Mouse (Mus musculus): ENCODE measurements around the gene Gpsm3. TPM values are rescaled to one million over a fixed set of nuclear protein-coding genes. Genes with fewer than 3 reads are reported as not detected.
A peak's percentile ranks its signal among the peaks of the same experiment; 100 is the strongest.

The Gpsm3 gene
- polyA plus RNA-seq, 1 experiment from 2014 or later: 8.5 TPM

DNA sequence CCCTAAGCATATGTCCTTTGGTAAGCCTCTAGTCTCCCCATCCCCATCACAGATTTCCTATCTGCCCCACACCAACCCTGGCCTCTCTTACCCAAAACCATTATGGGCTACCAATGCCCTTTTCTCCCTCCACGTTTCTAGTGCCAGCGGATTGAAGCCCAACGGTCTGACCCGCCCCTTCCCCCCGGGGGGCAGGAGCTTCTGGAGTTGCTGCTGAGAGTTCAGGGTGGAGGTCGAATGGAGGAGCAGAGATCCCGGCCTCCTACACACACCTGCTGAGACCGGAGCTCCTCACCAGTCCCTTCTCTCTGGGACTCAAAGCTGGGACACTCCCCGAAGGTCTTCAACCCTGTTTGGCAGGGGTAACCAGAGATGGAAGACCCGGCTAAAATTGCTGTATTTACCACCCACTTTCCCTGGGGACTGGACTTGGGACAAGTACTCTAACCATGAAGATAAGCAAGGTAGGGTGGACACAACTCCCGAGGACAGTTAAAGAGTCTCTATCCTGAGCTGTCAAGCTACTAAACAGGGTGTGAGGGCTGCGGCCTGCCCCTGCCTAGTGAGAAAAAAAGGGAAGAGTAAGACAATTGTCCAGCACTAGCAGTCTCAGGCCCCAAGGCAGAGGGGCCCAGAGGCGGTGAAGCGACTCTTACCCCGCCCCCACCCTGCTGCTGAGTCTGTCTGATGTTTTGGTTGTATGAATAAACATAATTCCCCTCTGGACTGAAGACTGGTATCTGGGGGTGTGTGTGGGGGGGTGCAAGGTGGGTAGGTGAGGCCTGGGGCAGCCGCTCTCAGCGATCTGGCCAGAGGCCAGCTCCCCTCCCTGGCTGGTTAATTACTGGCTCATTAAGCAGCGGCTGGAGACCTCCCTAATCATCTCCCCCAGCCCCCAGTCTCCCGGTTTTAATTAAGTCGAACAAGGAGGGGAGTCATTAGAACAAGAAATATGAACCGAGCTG, 1.7 kb downstream of the Gpsm3 start, which contains the start of gene Pbx2:
Gene Pbx2 (plus strand): TSS at position 238 of the 965 bp plus-strand sequence.
- peaks cover 75% of the 10 kb centered on the region for H3K4me1 ChIP-seq
- 4% methylated on average over 21 of the region's 21 CpGs for WGBS

DNA sequence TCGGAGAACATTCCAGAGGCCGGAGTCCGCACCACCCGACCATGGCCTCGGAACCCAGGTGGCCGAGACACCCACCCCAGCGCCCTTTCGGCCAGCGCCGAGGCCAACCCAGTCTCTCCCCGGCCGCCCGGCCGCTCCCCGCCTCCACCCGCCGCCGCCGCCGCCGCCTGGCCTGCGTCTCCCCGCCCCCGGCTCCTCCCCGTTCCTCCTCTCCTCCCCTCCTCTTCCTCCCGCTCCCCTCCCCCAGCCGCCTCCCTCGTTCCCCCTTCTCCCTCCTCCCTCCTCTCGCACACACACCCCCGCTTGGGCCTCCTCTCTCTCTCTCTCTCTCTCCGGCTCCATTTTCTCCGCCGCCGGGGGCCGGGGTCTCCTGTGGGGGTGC, 2.4 kb downstream of the Gpsm3 start:
- peaks cover 74% of the 10 kb centered on the region for H3K4me1 ChIP-seq
- peak overlapping the region; percentile 78 for H3K4me3 ChIP-seq (replicated peaks)
- H3K4me2 ChIP-seq (replicated peaks): peak overlapping the region; percentile 78
- H3K27me3 ChIP-seq: no peaks in the 10 kb centered on the region
- 0% methylated on average over 33 of the region's 35 CpGs for WGBS
- H3K9me3 ChIP-seq (replicated peaks): no peaks in the 10 kb centered on the region
- peak; percentile 49 for ATAC-seq (ENCODE audit: insufficient number of reproducible peaks, low FRiP score, low TSS enrichment, low read depth)
- H3K27ac ChIP-seq (replicated peaks): peak overlapping the region; percentile 98
- peak overlapping the region; percentile 93 for H3K9ac ChIP-seq
- H3K36me3 ChIP-seq: peaks cover 20% of the 10 kb centered on the region

More for the DNA sequence above, 1.7 kb downstream of the Gpsm3 start, which contains the start of gene Pbx2:
- Histone ChIP-seq H3K9me3 (replicated peaks) (no peaks in the 10 kb centered on the region), H3K9ac (peak within 1 kb of the TSS; percentile 93), H3K27ac (replicated peaks) (peak within 1 kb of the TSS; percentile 98), H3K36me3 (peaks cover 20% of the 10 kb centered on the region), H3K4me3 (replicated peaks) (peak within 1 kb of the TSS; percentile 78), H3K27me3 (no peaks in the 10 kb centered on the region), H3K4me2 (replicated peaks) (peak within 1 kb of the TSS; percentile 78)
- ATAC-seq (ENCODE audit: insufficient number of reproducible peaks, low FRiP score, low TSS enrichment, low read depth): no peak

DNA sequence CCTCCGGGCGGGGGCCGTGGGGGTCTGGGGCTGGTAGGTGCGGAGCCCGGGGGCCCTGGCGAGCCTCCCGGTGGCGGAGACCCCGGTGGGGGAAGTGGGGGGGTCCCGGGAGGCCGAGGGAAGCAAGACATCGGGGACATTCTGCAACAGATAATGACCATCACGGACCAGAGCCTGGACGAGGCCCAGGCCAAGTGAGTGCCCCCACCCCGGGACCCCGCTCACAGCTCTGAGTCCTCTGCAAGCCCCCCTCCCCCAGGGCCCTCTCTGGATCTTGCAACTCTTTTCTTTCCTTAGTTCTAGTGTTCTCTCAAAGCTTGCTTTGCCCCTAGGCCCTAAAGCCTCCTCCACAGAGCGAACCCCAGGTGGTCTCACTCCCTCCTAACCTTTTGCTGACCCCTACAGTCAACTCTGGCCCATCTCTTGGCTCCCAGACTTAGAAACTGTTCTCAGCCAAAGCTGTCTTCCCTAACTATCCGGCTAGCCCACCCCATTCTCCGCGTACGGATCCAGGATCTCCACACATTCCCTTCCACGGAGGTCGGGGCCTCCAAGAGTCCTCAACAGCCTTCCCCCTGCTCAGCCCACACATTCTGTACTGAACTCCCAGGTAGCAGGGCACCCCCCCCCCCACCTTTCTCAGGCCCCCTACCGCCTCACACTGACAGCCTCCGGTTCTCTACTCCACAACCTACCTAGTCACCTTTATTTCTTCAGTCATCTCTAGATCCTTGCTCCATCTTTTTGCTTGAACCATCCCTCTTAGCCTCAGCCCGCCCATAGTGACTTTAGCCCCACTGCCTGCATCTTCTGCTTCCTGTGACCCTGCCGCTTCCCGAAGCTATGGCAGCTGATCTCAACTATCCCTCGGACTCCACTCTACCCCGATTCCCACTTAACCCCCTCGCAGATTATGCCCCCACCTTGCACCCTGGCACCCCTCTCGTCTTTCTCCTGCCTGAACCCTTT, 3.3 kb downstream of the Gpsm3 start:
- Histone ChIP-seq H3K9me3 (replicated peaks) (no peaks in the 10 kb centered on the region), H3K9ac (peak overlapping the region; percentile 93), H3K27ac (replicated peaks) (peak overlapping the region; percentile 98), H3K4me2 (replicated peaks) (peak overlapping the region; percentile 78), H3K36me3 (peaks cover 20% of the 10 kb centered on the region), H3K4me3 (replicated peaks) (peak overlapping the region; percentile 78), H3K27me3 (no peaks in the 10 kb centered on the region), H3K4me1 (peaks cover 80% of the 10 kb centered on the region)
- ATAC-seq (ENCODE audit: insufficient number of reproducible peaks, low FRiP score, low TSS enrichment, low read depth): peak; percentile 9
- WGBS: under 1% methylated on average over 30 of the region's 32 CpGs

DNA sequence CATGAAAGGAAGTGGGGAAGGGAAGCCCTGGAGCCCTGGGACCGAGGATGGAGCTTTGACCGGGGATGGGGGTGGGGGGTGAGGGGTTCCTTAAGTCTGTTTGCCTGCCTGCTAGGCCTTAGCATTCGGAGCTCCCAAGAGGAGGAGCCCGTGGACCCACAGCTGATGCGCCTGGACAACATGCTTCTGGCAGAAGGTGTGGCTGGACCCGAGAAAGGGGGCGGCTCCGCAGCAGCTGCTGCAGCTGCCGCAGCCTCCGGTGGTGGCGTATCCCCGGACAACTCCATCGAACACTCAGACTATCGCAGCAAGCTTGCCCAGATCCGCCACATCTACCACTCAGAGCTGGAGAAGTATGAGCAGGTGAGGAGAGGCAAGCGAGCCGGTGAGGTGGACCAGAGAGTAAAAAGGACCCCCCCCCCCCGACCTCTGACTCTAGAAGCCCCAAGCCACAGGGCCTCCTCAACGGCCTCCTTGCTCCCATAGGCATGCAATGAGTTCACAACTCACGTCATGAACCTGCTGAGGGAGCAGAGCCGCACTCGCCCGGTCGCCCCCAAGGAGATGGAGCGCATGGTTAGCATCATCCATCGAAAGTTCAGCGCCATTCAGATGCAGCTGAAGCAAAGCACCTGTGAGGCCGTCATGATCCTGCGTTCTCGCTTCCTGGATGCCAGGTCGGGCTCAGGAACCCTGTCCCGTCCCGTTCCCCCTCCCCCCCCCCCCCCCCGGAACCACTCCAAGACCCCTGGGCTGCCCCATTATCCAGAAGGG, 4.3 kb downstream of the Gpsm3 start:
- Histone ChIP-seq H3K4me1 (peaks cover 76% of the 10 kb centered on the region), H3K36me3 (peaks cover 20% of the 10 kb centered on the region), H3K27ac (replicated peaks) (peak overlapping the region; percentile 98), H3K9me3 (replicated peaks) (no peaks in the 10 kb centered on the region), H3K9ac (peak overlapping the region; percentile 93), H3K27me3 (no peaks in the 10 kb centered on the region), H3K4me3 (replicated peaks) (peak overlapping the region; percentile 78), H3K4me2 (replicated peaks) (peak overlapping the region; percentile 78)
- no peak for ATAC-seq (ENCODE audit: insufficient number of reproducible peaks, low FRiP score, low TSS enrichment, low read depth)
- 40% methylated on average over 32 of the region's 34 CpGs for WGBS

DNA sequence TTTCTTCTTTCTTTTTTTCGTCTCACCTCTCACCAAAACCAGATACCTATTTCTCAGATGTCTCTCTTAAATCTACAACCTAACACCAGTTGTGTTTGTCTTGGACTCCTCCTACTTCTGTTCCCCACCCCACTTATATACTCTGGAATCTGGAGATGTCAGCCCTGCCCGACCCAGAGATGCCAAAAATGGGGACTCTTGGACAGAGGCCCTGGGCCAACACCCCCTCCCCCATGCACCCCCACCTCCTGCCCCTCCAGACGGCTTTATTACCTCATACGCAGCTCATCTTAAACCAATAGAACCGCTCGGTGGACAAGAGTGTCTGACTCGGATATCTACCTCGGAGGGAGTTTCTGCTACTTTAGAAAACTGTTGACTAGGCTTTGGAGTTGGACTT, 6.5 kb downstream of the Gpsm3 start:
- H3K9ac ChIP-seq: no peak overlapping the region
- H3K9me3 ChIP-seq (replicated peaks): no peaks in the 10 kb centered on the region
- H3K27ac ChIP-seq (replicated peaks): no peak overlapping the region
- H3K27me3 ChIP-seq: no peaks in the 10 kb centered on the region
- H3K4me1 ChIP-seq: peaks cover 59% of the 10 kb centered on the region
- 63% methylated on average over 8 of the region's 8 CpGs for WGBS
- no peak for ATAC-seq (ENCODE audit: insufficient number of reproducible peaks, low FRiP score, low TSS enrichment, low read depth)
- no peak overlapping the region for H3K4me3 ChIP-seq (replicated peaks)
- H3K4me2 ChIP-seq (replicated peaks): no peak overlapping the region
- peaks cover 34% of the 10 kb centered on the region for H3K36me3 ChIP-seq

DNA sequence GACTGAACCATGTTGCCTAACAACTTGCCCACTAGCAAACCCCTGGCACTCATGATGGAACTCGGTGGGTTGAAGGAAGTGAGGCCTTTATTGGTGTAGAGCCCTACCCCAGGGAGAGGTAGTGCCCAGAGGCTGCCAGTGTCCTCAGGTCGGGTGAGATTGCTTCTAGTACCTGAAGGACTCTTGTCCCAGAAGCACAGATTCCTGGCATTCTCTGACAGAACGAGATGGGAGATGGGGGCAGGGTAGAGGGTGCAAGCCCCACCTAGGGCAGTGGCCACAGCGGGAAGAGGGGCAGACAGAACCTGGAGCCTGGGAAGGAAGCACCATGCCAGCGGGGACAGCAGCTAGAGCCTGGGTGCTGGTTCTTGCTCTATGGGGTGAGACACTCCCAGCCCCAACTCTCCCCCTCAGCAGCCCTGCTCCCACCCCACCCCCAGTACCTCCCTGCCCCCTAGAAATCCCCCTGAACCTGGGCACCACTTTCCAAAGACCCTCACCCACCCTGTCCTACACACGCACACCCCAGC, 8.0 kb downstream of the Gpsm3 start, which contains the start of gene Ager:
Gene Ager (plus strand): TSS at position 297 of the 530 bp plus-strand sequence.
- H3K36me3 ChIP-seq: peaks cover 40% of the 10 kb centered on the region
- H3K4me3 ChIP-seq (replicated peaks): no peak within 1 kb of the TSS
- peaks cover 62% of the 10 kb centered on the region for H3K4me1 ChIP-seq
- H3K4me2 ChIP-seq (replicated peaks): no peak within 1 kb of the TSS
- no peak for ATAC-seq (ENCODE audit: insufficient number of reproducible peaks, low FRiP score, low TSS enrichment, low read depth)
- H3K9me3 ChIP-seq (replicated peaks): no peaks in the 10 kb centered on the region
- 0 out of 2 replicates have a peak within 1 kb of the TSS, but pooled peaks have one; percentile 17 for H3K27ac ChIP-seq (replicated peaks)
- no peaks in the 10 kb centered on the region for H3K27me3 ChIP-seq
- no peak within 1 kb of the TSS for H3K9ac ChIP-seq
- WGBS: 14% methylated on average over 6 of the region's 6 CpGs

DNA sequence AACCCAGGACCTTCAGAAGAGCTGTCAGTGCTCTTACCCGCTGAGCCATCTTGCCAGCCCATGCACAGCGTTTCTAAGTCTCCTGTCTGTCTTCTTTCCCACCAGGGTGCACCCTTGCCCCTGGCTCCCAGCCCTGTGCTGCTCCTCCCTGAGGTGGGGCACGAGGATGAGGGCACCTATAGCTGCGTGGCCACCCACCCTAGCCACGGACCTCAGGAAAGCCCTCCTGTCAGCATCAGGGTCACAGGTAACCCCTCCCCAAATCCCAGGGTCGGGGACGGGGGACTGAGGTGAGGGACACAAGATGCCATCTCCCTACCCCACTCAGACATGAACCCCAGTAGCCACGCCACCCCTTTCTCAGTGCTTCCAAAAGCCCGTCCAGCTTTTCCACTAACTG, 10.3 kb downstream of the Gpsm3 start:
- 78% methylated on average over 9 of the region's 9 CpGs for WGBS
- Histone ChIP-seq H3K27ac (replicated peaks) (no peak overlapping the region), H3K4me3 (replicated peaks) (no peak overlapping the region), H3K4me1 (peaks cover 52% of the 10 kb centered on the region), H3K27me3 (no peaks in the 10 kb centered on the region), H3K36me3 (peaks cover 34% of the 10 kb centered on the region), H3K9me3 (replicated peaks) (no peaks in the 10 kb centered on the region), H3K4me2 (replicated peaks) (no peak overlapping the region), H3K9ac (no peak overlapping the region)
- ATAC-seq (ENCODE audit: insufficient number of reproducible peaks, low FRiP score, low TSS enrichment, low read depth): no peak

DNA sequence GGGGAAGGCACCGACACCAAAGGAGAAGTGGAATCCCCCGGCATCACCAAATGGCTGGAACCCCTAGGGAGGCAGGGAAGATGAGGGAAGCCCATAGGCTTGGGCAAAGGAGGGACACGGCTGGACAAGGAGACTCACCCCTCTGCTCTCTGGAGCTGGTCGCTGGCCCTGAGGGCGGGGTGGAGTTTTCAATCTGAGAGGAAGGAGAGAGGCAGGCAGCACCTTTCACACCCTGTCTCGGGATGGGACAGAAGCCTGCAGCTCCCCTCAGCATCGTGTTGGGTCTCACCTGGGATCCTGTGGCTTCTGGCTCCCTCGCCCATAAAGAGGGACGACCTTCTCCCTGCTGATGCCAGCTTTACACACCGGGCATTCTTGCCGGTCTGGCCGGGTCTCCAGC, 12.2 kb downstream of the Gpsm3 start:
- Histone ChIP-seq H3K9ac (peak overlapping the region; percentile 6; the same call in 1 of the 2 replicates), H3K27me3 (no peaks in the 10 kb centered on the region), H3K4me1 (peaks cover 48% of the 10 kb centered on the region), H3K27ac (replicated peaks) (no peak overlapping the region), H3K36me3 (peaks cover 20% of the 10 kb centered on the region), H3K4me3 (replicated peaks) (no peak overlapping the region; the same call in 1 of the 2 replicates), H3K4me2 (replicated peaks) (peak overlapping the region; percentile 86; the same call in 1 of the 2 replicates), H3K9me3 (replicated peaks) (no peaks in the 10 kb centered on the region)
- ATAC-seq (ENCODE audit: insufficient number of reproducible peaks, low FRiP score, low TSS enrichment, low read depth): no peak
- 84% methylated on average over 12 of the region's 12 CpGs for WGBS

DNA sequence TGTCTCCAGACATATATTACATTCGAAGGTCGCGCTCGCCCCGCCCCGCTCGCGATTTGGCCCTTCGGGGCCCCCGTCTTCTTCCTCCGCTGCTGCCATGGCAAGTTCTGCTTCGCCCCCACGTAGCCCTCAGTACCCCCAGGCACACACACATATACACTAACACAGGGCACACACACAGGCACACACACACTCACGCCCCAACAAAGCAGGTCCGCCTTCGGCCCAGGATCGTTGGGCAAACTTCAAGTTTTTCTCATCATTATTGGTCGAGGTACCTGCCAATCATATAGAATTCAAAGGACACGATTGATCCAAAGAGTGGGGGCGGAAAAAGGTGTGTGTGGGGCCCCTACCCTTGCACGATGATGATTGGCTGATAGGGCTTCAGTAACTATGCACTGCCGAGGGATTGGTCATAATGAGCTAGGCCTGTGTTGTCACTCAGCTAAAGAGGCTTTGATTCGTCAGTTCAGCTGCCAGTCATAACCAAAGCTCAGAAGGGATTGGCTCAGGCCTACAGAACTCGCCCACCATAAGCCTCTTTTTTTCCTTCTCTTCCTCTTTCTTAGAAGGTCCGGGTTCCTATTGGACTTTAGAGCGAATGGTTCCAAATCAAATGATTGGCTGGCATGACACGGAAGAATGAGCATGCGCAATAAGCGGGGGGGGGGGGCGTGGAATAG, 13.9 kb downstream of the Gpsm3 start, which contains the start of gene Rnf5:
Gene Rnf5 (minus strand): TSS at position 316 of the 686 bp plus-strand sequence.
- Histone ChIP-seq H3K9me3 (replicated peaks) (no peaks in the 10 kb centered on the region), H3K4me2 (replicated peaks) (peak within 1 kb of the TSS; percentile 86), H3K36me3 (peaks cover 20% of the 10 kb centered on the region), H3K4me1 (peaks cover 48% of the 10 kb centered on the region), H3K4me3 (replicated peaks) (peak within 1 kb of the TSS; percentile 79), H3K27me3 (no peaks in the 10 kb centered on the region), H3K9ac (peak within 1 kb of the TSS; percentile 66), H3K27ac (replicated peaks) (peak within 1 kb of the TSS; percentile 88)
- ATAC-seq (ENCODE audit: insufficient number of reproducible peaks, low FRiP score, low TSS enrichment, low read depth): peak; percentile 96
- 0% methylated on average over 30 of the region's 30 CpGs for WGBS
